Mouse (Mus musculus): ENCODE results near the gene Cops9. TPM values are rescaled to one million over a fixed set of nuclear protein-coding genes. Genes with fewer than 3 reads are reported as not detected.
A peak's percentile ranks its signal among the peaks of the same experiment; 100 is the strongest.

Gene Cops9
- polyA plus RNA-seq (2012; rRNA removed) = 98.4 and 99.3 TPM in 2 replicates
- 230 and 237 TPM in 2 replicates for polyA plus RNA-seq (2014; fragmentation: Nextera tagmentation; extraction: Ambion mirVana)

- Histone ChIP-seq H3K4me2 (ENCODE audit: low read depth) (peak within 1 kb of the TSS; percentile 82), H3K27ac (no peak within 1 kb of the TSS; the same call in 1 of the 2 replicates), H3K9ac (replicated peaks) (peak within 1 kb of the TSS; percentile 64), H3K9me3 (ENCODE audit: control insufficient read depth, low read length) (no peaks in the 10 kb centered on the region), H3K27me3 (ENCODE audit: control insufficient read depth, insufficient read depth, low read length) (no peaks in the 10 kb centered on the region), H3K4me3 (ENCODE audit: insufficient read depth in 1 of 2, low read depth in 2 of 2, low read length in 2 of 2) (peak within 1 kb of the TSS; percentile 79 to 95), H3K4me1 (replicated peaks; ENCODE audit: control insufficient read depth in 2 of 2, insufficient read depth in 2 of 2, low read length in 1 of 2) (peaks cover 0 to 12% of the 10 kb centered on the region in 2 experiments; a peak in 2 of 4 replicates), H3K36me3 (replicated peaks; ENCODE audit: control insufficient read depth, insufficient read depth, low read depth) (no peaks in the 10 kb centered on the region)
- ATAC-seq (ENCODE audit: insufficient read depth) = peak; percentile 86
- WGBS (ENCODE audit: insufficient replicate concordance) = 2% methylated on average over 50 of the region's 50 CpGs
- TF ChIP-seq CTCF (IDR thresholded peaks at IDR 0.05; ENCODE audit: low read depth) (no peak), EP300 (IDR thresholded peaks at IDR 0.05; ENCODE audit: low read depth) (no peak)
- peak; percentile 70 to 76 (median 74) for DNase-seq (ENCODE audit: low read depth in 3 of 3, low spot score in 3 of 3)
Measured at GRCm38 (mm10) chr1:92641514-92642272, at the start of gene Cops9. Gene Cops9, minus strand, starts transcription at chr1:92641985.

- no peak overlapping the region for H3K27ac ChIP-seq
- 57% methylated on average over 3 of the region's 3 CpGs for WGBS (ENCODE audit: insufficient replicate concordance)
- no peak overlapping the region for H3K4me3 ChIP-seq (ENCODE audit: insufficient read depth in 1 of 2, low read depth in 2 of 2, low read length in 2 of 2)
- TF ChIP-seq CTCF (IDR thresholded peaks at IDR 0.05; ENCODE audit: low read depth) = no peak
- TF ChIP-seq EP300 (IDR thresholded peaks at IDR 0.05; ENCODE audit: low read depth) = no peak
- H3K4me2 ChIP-seq (ENCODE audit: low read depth) = no peak overlapping the region
- no peak for DNase-seq (ENCODE audit: low read depth in 3 of 3, low spot score in 3 of 3)
- H3K9ac ChIP-seq (replicated peaks) = no peak overlapping the region
- no peaks in the 10 kb centered on the region for H3K36me3 ChIP-seq (replicated peaks; ENCODE audit: control insufficient read depth, insufficient read depth, low read depth)
- ATAC-seq (ENCODE audit: insufficient read depth) = no peak
- no peaks in the 10 kb centered on the region for H3K27me3 ChIP-seq (ENCODE audit: control insufficient read depth, insufficient read depth, low read length)
- H3K4me1 ChIP-seq (replicated peaks; ENCODE audit: control insufficient read depth in 2 of 2, insufficient read depth in 2 of 2, low read length in 1 of 2) = no peaks in the 10 kb centered on the region
- no peaks in the 10 kb centered on the region for H3K9me3 ChIP-seq (ENCODE audit: control insufficient read depth, low read length)
Measured at GRCm38 (mm10) chr1:92691166-92691844, 49.5 kb upstream of the Cops9 start.

- Histone ChIP-seq H3K4me1 (replicated peaks; ENCODE audit: control insufficient read depth in 2 of 2, insufficient read depth in 2 of 2, low read length in 1 of 2) (no peaks in the 10 kb centered on the region), H3K4me3 (ENCODE audit: insufficient read depth in 1 of 2, low read depth in 2 of 2, low read length in 2 of 2) (no peak overlapping the region), H3K4me2 (ENCODE audit: low read depth) (no peak overlapping the region), H3K9me3 (ENCODE audit: control insufficient read depth, low read length) (no peaks in the 10 kb centered on the region), H3K27me3 (ENCODE audit: control insufficient read depth, insufficient read depth, low read length) (no peaks in the 10 kb centered on the region), H3K9ac (replicated peaks) (no peak overlapping the region), H3K36me3 (replicated peaks; ENCODE audit: control insufficient read depth, insufficient read depth, low read depth) (no peaks in the 10 kb centered on the region), H3K27ac (no peak overlapping the region)
- no peak for ATAC-seq (ENCODE audit: insufficient read depth)
- WGBS (ENCODE audit: insufficient replicate concordance) = 61% methylated on average over 8 of the region's 8 CpGs
- no peak for TF ChIP-seq EP300 (IDR thresholded peaks at IDR 0.05; ENCODE audit: low read depth)
- no peak for TF ChIP-seq CTCF (IDR thresholded peaks at IDR 0.05; ENCODE audit: low read depth)
- DNase-seq (ENCODE audit: low read depth in 3 of 3, low spot score in 3 of 3) = no peak
Measured at GRCm38 (mm10) chr1:92686994-92687393, 45.2 kb upstream of the Cops9 start.

GRCm38 (mm10) chr1:92683151-92683550 is 41.4 kb upstream of the Cops9 start:
- Histone ChIP-seq H3K9me3 (ENCODE audit: control insufficient read depth, low read length) (no peaks in the 10 kb centered on the region), H3K27me3 (ENCODE audit: control insufficient read depth, insufficient read depth, low read length) (no peaks in the 10 kb centered on the region), H3K4me3 (ENCODE audit: insufficient read depth in 1 of 2, low read depth in 2 of 2, low read length in 2 of 2) (no peak overlapping the region), H3K27ac (no peak overlapping the region), H3K4me1 (replicated peaks; ENCODE audit: control insufficient read depth in 2 of 2, insufficient read depth in 2 of 2, low read length in 1 of 2) (no peaks in the 10 kb centered on the region), H3K36me3 (replicated peaks; ENCODE audit: control insufficient read depth, insufficient read depth, low read depth) (no peaks in the 10 kb centered on the region), H3K9ac (replicated peaks) (no peak overlapping the region), H3K4me2 (ENCODE audit: low read depth) (no peak overlapping the region)
- 70% methylated on average over 8 of the region's 8 CpGs for WGBS (ENCODE audit: insufficient replicate concordance)
- DNase-seq (ENCODE audit: low read depth in 3 of 3, low spot score in 3 of 3) (no peak), ATAC-seq (ENCODE audit: insufficient read depth) (no peak)
- TF ChIP-seq EP300 (IDR thresholded peaks at IDR 0.05; ENCODE audit: low read depth) (no peak), CTCF (IDR thresholded peaks at IDR 0.05; ENCODE audit: low read depth) (no peak)
